Mouse (Mus musculus) retina, embryonic 14.5 days (tissue): ENCODE measurements around the gene Ctxn2.
"Not testable (repeated sequence)": the region's sequence is repeated elsewhere in the genome, so short reads cannot be mapped to it uniquely, and the experiment has no call there.

Source experiments
- DNase-seq: peaks from one replicate; pipeline ENCODE4 v3.0.0-alpha.2; 2015; ENCODE audit warnings: low spot score

Gene Ctxn2

DNA sequence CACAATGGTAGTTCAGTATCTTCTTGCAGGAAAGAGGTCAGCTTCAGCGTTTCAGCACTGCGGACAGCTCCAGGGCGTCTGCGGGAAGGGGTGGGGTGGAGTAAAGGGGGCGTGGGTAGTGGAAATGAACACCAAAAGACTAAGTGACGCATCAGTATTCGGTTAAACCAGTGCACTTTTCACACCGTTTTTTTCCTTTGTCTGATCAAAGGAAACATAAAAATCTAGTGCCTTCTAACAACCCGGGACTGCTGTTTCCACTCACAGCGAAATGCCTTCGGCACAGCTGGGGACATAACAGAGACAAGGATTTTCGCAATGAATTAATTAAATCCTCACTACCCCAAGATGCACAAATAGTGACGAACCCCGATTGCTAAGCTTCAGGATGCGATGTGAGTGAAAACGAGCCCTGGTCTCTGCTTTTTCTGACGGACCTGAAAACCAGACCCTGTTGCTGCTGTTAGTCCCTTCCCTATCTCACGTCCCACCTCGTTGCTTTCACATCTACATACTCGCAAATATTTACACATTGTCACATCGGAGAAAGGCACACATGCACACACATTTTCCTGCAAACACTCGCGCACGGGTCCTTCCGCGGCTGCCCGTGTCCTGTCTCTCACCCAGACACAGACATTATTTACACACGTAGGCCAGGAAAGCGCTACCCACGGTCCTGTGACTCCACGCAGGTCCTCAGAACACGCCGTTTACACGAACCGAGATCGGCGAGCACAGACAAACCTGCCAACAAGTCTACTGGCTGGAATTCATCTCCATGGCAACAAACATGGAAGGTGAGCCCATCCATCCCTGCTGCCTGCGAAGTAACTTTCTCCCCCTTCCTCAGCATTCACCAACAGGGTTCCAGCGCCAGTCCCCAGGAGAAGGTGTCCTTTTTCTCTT, at the start of gene Ctxn2:
TSS of gene Ctxn2 (plus strand) at position 790 of the 909 bp plus-strand sequence.
- DNase-seq, result peak; percentile 79

- DNase-seq, result no peak
These were observed 47.7 kb upstream of the Ctxn2 start for GRCm38 (mm10) chr2:125088757-125089156.

- DNase-seq, result not testable (repeated sequence)
These were observed 44.4 kb upstream of the Ctxn2 start for GRCm38 (mm10) chr2:125092123-125092522.

DNA sequence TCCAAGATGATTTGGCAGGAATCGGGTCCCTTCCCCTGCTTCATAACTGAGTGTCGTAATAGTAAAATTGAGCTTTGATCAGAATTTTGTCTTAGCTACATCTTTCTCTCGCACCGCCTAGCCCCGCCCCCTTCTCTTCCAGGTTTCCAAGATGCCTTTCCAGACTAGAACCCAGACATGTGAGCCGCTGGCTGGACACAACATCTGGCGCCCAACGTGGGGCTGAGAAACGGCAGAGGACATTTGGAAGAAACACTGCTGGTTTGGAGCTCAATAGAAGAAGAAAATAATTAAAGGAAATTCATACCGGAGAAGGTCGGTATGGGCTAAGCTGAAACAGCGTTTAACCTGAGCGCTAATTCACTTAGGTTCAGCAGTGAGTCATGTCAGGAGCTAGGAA, 32.0 kb upstream of the Ctxn2 start:
- not testable (repeated sequence) for DNase-seq

GRCm38 (mm10) chr2:125106536-125106935, 30.0 kb upstream of the Ctxn2 start:
- DNase-seq, result not testable (repeated sequence)

DNA sequence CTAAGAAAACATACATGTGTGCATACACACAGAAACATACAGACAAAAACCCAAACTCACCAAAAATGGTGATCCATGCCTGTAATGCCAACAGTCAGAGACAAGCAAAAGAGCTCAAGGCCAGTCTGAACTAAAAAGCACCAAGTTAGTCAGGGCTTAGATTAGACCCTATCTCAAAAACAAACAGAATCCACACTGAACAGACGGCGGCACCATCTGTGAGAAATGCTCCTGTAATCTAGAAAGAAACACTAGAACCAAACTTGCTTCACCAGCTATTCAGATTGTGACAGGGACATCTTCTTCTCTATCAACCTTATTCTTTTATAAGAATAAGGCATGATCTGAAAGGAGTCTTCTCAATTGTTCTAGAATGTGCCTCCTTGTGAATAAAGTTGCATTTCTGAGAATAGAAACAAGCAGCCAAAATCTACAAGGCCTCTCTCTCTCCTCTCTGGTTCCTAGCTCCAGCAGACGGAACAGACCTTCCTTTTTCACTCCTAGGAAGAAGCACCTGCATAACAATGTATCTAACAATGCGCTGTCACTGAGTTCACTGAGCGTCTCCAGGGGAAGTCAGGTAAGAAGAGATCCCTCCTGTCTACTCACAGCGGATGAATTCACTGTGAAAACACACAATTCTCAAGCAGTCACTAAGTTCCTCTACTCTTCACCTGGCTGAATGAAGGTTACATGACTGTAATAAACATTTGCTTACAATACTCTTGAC, 16.9 kb upstream of the Ctxn2 start:
- DNase-seq, result no peak

DNA sequence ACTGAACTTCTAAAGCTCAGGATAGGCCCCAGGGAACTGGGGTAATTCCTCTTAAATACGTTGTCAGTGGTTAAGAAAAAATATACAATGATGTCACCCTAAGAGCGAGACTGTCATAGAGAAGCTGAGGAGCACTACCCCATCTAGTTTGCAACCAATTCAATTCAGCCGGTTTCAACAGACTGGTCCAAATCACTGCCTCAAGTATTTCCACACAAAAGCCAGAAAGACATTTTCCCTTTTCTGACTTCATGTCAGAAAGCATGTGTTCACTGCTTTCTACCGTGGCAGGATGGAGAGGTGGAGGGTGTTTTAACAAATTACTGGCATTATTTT, 14.2 kb upstream of the Ctxn2 start:
- DNase-seq, result no peak

DNA sequence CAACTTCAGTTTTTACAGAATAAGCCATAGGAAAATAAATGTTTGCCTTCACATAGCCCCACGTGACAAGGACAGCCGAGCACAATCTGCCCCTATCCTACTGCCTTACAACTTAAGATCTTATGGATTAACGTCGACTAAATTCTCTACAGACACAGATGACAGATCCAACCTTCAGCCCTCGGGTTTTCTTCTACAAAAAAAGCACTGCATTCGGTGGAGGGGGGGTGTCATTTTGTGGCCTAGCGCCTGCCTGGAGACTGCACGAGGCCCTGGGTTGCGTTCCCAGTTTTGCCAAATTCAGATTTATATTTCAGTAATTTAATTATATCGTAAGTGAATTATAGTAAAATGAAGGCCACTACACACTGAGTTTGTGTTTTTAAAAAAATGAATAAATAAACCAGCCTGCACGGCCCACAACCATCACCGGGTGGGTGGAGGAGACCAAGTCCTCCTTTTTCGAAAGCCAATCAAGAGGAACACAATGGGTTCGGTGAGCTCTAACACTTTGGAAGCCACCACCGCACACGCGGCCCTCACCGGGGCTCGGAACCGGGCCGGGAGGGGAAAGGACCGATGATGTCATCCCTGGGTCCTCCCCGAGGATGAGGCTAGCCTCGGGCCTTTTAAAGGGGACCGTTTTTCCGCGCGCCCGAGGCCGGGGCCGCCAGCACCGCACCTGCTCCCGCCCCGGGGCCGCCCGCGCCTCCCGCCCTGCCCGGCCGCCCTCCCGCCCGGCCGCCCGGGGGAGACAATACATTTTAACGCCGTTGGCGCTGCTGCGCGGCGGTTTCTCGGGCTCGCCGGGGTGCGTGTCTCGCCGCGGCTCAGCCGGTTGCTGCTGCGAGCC, 13.6 kb upstream of the Ctxn2 start:
- peak; percentile 56 for DNase-seq

- DNase-seq, result peak; percentile 86
These were observed 13.0 kb upstream of the Ctxn2 start, which contains the start of gene Myef2 for GRCm38 (mm10) chr2:125123477-125123852. Myef2 (minus strand) TSS chr2:125123661.

- DNase-seq, result no peak
These were observed 10.7 kb upstream of the Ctxn2 start for GRCm38 (mm10) chr2:125125824-125126223.

- no peak for DNase-seq
These were observed 9.7 kb upstream of the Ctxn2 start for GRCm38 (mm10) chr2:125126792-125127191.

GRCm38 (mm10) chr2:125134113-125134512, 2.4 kb upstream of the Ctxn2 start:
- no peak for DNase-seq

DNA sequence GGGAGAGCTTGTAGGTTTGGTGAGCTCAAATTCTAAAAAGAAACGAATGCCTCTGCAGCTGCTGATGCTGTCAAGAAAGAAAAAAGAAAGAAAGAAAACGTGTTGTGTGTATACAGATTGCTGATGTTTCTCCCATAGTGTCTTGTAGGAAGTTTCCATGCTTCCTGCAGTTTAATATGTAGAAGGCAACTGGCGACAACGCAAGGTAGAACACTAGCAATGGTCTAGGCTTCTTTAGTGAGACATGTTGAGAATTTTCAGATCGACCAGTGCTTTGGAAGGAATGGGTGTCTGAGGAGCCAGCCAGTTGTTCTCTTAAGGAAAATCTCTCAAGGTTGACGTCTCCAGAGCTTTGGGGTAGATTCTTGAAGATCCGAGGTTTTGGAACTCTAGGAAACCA, 354 bp downstream of the Ctxn2 start:
- DNase-seq, result no peak

- no peak for DNase-seq
These were observed 5.8 kb downstream of the Ctxn2 start for GRCm38 (mm10) chr2:125142336-125142735.

- DNase-seq, result no peak
These were observed 15.9 kb downstream of the Ctxn2 start, which contains the start of gene Slc12a1 for GRCm38 (mm10) chr2:125152388-125152787. Slc12a1 (plus strand) TSS chr2:125152505.

- no peak for DNase-seq
These were observed 17.8 kb downstream of the Ctxn2 start for GRCm38 (mm10) chr2:125154294-125154693.

GRCm38 (mm10) chr2:125155504-125155903, 19.0 kb downstream of the Ctxn2 start:
- DNase-seq, result peak; percentile 6

GRCm38 (mm10) chr2:125162012-125162470, 25.5 kb downstream of the Ctxn2 start:
- DNase-seq, result peak; percentile 16

- no peak for DNase-seq
These were observed 41.8 kb downstream of the Ctxn2 start for GRCm38 (mm10) chr2:125178225-125178798.

DNA sequence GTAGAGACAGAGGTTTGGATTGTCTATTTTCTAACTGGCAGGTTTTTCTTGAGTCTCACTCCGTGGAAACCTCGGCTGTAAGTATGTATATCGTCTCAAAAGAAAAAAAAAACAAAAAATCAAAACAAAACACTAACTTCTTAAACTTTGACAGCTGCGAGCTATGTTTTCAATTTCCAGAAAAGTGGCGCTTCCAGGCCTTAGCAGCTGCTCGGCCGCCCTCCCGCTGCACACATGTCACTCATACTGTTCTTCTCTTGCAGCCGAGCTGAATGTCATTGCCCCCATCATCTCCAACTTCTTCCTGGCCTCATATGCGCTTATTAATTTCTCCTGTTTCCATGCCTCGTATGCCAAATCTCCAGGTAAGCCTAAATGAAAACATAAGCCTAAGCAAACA, 51.4 kb downstream of the Ctxn2 start:
- no peak for DNase-seq

DNA sequence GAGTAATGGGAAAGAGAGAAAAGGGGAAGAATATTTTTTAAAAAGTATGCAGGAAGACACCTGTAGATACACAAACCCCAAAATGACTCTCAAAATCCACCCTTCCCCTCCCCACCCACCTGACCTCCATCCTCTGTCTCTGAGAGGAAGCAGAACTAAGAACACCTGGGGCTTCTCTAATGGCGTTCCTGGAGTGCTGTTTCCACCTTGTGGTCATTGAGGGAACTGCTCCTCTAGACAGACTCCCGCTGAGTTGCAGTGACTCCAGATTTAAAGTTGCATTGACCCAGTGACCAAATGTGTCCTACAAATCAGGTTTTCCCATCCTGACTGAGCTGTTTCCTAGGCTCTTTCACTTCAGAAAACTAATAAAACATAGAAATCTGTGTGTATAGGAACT, 52.7 kb downstream of the Ctxn2 start:
- DNase-seq, result peak; percentile 84

DNA sequence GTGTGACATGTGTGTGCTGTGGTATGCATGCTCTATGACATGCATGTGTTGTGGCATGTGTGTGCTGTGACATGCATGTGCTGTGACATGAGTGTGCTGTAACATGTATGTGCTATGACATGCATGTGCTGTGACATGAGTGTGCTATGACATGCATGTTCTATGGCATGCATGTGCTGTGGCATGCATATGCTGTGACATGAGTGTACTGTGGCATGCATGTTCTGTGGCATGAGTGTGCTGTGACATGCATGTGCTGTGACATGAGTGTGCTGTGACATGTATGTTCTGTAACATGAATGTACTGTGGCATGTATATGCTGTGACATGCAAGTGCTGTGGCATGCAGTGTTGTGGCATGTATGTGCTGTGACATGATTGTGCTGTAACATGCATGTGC, 56.4 kb downstream of the Ctxn2 start:
- DNase-seq, result no peak
